Mouse (Mus musculus) stomach, embryonic 16.5 days (tissue): Measurements from ENCODE around the gene Erp27. TPM values are rescaled to one million over a fixed set of nuclear protein-coding genes. Genes with fewer than 3 reads are reported as not detected.
"Not testable (repeated sequence)": the region's sequence is repeated elsewhere in the genome, so short reads cannot be mapped to it uniquely, and the experiment has no call there.

Experiments
- ATAC-seq: fragments of 200-750 bp; cut with Nextera tagmentation; 2 replicates; pipeline ENCODE4 v1.8.0; 2017; ENCODE audit warnings: moderate number of reproducible peaks, moderate TSS enrichment; ENCODE audit not compliant: insufficient read depth, low FRiP score
- H3K27ac ChIP-seq: fragments of 300-500 bp; sonication (generic); 2 replicates; pipeline ENCODE4 v1.5.1; 2014; ENCODE audit warnings: low read length
- H3K27me3 ChIP-seq: fragments of 300-500 bp; sonication (generic); 2 replicates; pipeline ENCODE4 v1.6.1; 2014; ENCODE audit warnings: low read length, control low read depth, mixed read lengths; ENCODE audit not compliant: control insufficient read depth, insufficient read depth
- H3K36me3 ChIP-seq: fragments of 300-500 bp; sonication (generic); 2 replicates; pipeline ENCODE4 v1.6.1; 2014; ENCODE audit warnings: low read length; ENCODE audit not compliant: control insufficient read depth, insufficient read depth
- H3K4me1 ChIP-seq: fragments of 300-500 bp; sonication (generic); 2 replicates; pipeline ENCODE4 v1.6.1; 2014; ENCODE audit warnings: low read length, control low read depth, mixed read lengths; ENCODE audit not compliant: control insufficient read depth, insufficient read depth
- H3K4me2 ChIP-seq: fragments of 300-500 bp; sonication (generic); 2 replicates; pipeline ENCODE4 v1.6.1; 2014; ENCODE audit warnings: low read depth, low read length, mixed read lengths
- H3K4me3 ChIP-seq: fragments of 300-500 bp; sonication (generic); replicated peaks from 2 replicates; pipeline ENCODE4 v1.5.1; 2014; ENCODE audit warnings: mild to moderate bottlenecking, low read length
- H3K9ac ChIP-seq: fragments of 300-500 bp; sonication (generic); 2 replicates; pipeline ENCODE4 v1.6.1; 2014; ENCODE audit warnings: low read length
- H3K9me3 ChIP-seq: fragments of 300-500 bp; sonication (generic); replicated peaks from 2 replicates; pipeline ENCODE4 v1.6.1; 2016; ENCODE audit warnings: low read length, control low read depth; ENCODE audit not compliant: control insufficient read depth
- WGBS: fragments of 180-500 bp; shearing (Covaris S2); extraction: QIAGEN DNeasy Blood & Tissue Kit; methylation state at CpG from one replicate; pipeline ENCODE4 v1.1.7; 2014; 5-methylcytosine and 5-hydroxymethylcytosine counted together
- polyA plus RNA-seq: library from polyadenylated mRNA; unstranded; fragments of >200 nt; fragmentation: Nextera tagmentation; extraction: Ambion mirVana; gene quantifications from 2 replicates; pipeline ENCODE4 v1.2.1, GENCODE M21; 2015

Erp27 gene
- polyA plus RNA-seq, 1 experiment from 2014 or later, result 41.0 TPM

- WGBS, result 88% methylated on average over 6 of the region's 6 CpGs
- H3K36me3 ChIP-seq, result no peaks in the 10 kb centered on the region
- H3K4me1 ChIP-seq, result peaks cover 8% of the 10 kb centered on the region; the same call in 1 of the 2 replicates
- no peaks in the 10 kb centered on the region for H3K27me3 ChIP-seq
- H3K9me3 ChIP-seq, result no peaks in the 10 kb centered on the region
- H3K4me2 ChIP-seq, result no peak overlapping the region
- H3K27ac ChIP-seq, result no peak overlapping the region
- H3K9ac ChIP-seq, result no peak overlapping the region
- ATAC-seq, result no peak
- H3K4me3 ChIP-seq, result no peak overlapping the region
Observed at GRCm38 (mm10) chr6:136889067-136889466, 32.9 kb downstream of the Erp27 start.

DNA sequence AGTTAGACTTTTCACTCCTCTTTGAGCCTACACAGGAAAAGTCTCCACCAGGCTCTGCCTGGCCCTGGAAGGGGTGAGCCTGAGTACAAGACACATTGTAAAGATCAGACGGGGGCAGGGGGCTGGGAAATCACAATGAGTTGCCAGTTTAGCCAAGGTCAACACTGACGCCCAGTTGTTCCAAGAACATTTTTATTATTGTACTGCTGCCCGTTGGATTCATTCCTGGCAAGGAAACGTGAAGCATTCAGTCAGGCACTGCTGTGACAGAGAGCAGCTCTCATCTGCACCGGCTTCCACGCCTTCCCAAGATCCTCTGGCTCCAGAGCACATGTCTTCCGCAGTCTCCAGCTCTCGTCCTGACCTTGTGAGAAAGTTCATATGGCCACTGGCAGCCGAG, 34.1 kb downstream of the Erp27 start:
- H3K9me3 ChIP-seq, result no peaks in the 10 kb centered on the region
- peaks cover 11% of the 10 kb centered on the region; the same call in 1 of the 2 replicates for H3K4me1 ChIP-seq
- peak overlapping the region; percentile 71 for H3K27ac ChIP-seq
- H3K36me3 ChIP-seq, result no peaks in the 10 kb centered on the region
- 0 out of 2 replicates have a peak overlapping the region, but pooled peaks have one; percentile 1 for H3K9ac ChIP-seq
- no peak overlapping the region for H3K4me2 ChIP-seq
- 29% methylated on average over 9 of the region's 9 CpGs for WGBS
- ATAC-seq, result peak; percentile 90
- H3K4me3 ChIP-seq, result no peak overlapping the region
- no peaks in the 10 kb centered on the region for H3K27me3 ChIP-seq

DNA sequence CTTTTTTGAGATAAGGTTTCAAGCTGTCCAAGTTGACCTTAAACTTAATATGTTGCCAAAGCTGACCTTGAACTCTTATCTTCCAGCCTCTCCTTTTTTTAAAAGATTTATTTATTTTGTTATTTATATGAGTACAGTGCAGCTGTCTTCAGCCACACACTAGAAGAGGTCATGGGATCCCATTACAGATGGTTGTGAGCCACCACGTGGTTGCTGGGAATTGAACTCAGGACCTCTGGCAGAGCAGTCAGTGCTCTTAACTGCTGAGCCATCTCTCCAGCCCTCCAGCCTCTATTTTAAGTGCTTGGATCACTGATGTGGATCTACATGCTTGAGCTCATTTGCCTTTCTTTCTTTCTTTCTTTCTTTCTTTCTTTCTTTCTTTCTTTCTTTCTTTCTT, 37.2 kb downstream of the Erp27 start:
- H3K36me3 ChIP-seq, H3K4me3 ChIP-seq, H3K27ac ChIP-seq, ATAC-seq, H3K9me3 ChIP-seq, H3K4me2 ChIP-seq, H3K27me3 ChIP-seq, H3K9ac ChIP-seq: not testable (repeated sequence)
- H3K4me1 ChIP-seq, result peaks cover 11% of the 10 kb centered on the region; the same call in 1 of the 2 replicates
- 45% methylated on average over 1 of the region's 1 CpGs for WGBS

DNA sequence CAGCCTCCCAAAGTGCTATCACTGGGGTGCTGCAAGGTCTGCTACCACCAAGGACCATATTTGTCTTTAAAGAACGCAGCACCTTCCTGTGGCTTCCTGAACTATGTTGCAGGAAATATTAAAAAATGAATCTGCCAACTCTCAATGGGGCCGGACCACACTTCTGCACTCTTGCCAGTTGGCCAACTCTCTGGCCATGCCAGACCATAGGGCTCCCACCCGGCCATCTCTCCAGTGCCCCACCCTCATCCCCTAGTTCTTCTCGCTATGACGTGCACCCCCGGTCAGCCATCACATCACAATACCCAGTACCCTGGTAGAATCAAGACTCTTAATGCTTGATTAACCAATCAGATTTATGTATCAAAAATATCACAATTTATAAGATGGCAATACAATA, 38.0 kb downstream of the Erp27 start:
- Histone ChIP-seq H3K4me2 (no peak overlapping the region), H3K9ac (no peak overlapping the region), H3K36me3 (no peaks in the 10 kb centered on the region), H3K4me1 (peaks cover 11% of the 10 kb centered on the region; the same call in 1 of the 2 replicates), H3K27ac (no peak overlapping the region), H3K27me3 (no peaks in the 10 kb centered on the region), H3K4me3 (no peak overlapping the region), H3K9me3 (no peaks in the 10 kb centered on the region)
- 93% methylated on average over 6 of the region's 6 CpGs for WGBS
- no peak for ATAC-seq

DNA sequence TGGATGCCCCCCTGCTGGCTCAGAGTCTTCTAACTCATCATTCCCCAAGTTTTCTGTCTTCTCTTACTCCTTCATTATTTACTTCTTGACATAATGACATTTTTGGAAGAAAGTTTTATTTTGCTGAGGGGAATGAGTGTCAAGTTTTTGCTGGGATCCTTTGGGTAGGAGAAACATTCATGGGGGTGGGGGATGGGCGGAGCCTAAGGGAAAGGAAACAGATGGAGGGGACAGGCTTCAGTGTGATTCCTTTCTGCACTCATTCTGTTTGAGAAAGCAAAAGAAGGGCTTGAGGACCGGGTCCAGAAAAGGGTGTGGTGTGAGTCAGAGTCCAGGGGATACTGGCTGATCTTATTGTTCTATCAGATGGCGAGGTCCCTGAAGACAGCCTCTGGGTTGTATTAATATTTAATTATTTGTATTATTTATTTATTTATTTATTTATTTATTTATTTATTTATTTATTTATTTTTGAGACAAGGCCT, 38.5 kb downstream of the Erp27 start:
- H3K27me3 ChIP-seq, result no peaks in the 10 kb centered on the region
- H3K27ac ChIP-seq, result no peak overlapping the region; the same call in 1 of the 2 replicates
- H3K4me2 ChIP-seq, result no peak overlapping the region
- no peak overlapping the region for H3K4me3 ChIP-seq
- peaks cover 11% of the 10 kb centered on the region; the same call in 1 of the 2 replicates for H3K4me1 ChIP-seq
- peak; percentile 38; the same call in 1 of the 2 replicates for ATAC-seq
- H3K9ac ChIP-seq, result no peak overlapping the region
- H3K36me3 ChIP-seq, result no peaks in the 10 kb centered on the region
- no peaks in the 10 kb centered on the region for H3K9me3 ChIP-seq
- WGBS, result 71% methylated on average over 3 of the region's 3 CpGs

DNA sequence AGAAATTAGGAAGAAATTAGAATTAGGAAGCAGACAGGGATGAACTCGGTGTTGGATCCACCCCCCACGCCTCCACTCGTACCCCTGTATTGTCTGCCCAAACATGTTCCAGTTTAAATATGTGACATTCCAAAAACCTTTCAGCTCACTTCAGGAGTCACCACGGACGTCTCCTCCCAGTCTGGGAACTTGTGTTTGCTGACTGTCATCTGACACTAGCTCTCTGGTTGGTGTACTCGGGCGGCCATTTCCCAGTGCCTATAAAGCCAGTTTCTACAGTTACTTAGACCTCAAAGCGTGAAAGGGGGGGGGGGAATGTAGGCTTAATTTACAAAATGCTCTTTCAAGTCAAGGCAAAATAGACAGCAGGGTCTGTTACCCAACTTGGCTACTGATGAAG, 40.3 kb downstream of the Erp27 start:
- Histone ChIP-seq H3K27me3 (no peaks in the 10 kb centered on the region), H3K9me3 (no peaks in the 10 kb centered on the region), H3K27ac (no peak overlapping the region), H3K4me3 (no peak overlapping the region), H3K4me2 (no peak overlapping the region), H3K36me3 (no peaks in the 10 kb centered on the region), H3K9ac (no peak overlapping the region), H3K4me1 (0 out of 2 replicates have a peak, but pooled peaks cover 2% of the 10 kb centered on the region)
- 61% methylated on average over 8 of the region's 8 CpGs for WGBS
- no peak for ATAC-seq

DNA sequence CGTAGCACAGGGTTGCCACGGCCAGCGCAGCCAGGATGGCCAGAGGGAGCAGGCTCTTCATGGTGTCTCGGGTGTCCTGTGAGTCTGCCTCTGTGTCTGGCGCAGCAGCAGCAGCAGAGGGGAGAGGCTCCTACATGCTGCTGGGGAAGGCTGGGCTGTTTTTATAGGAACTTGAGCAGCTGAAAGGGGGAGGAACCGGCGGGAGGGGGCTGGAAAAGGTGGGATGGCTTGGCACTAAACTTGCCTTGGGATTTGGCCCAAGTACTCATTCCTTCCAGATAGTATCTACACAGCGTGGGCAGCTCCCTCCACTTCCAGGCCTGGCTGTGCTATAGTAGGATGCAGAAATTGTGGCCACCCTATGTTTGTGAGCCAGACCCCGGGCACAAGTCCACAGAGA, 46.3 kb downstream of the Erp27 start, which contains the start of gene Mgp:
TSS of gene Mgp (minus strand) at position 154 of the 400 bp plus-strand sequence.
- Histone ChIP-seq H3K9me3 (no peaks in the 10 kb centered on the region), H3K27me3 (no peaks in the 10 kb centered on the region), H3K9ac (peak within 1 kb of the TSS; percentile 65), H3K4me1 (no peaks in the 10 kb centered on the region), H3K4me3 (peak within 1 kb of the TSS; percentile 45), H3K4me2 (peak within 1 kb of the TSS; percentile 51), H3K36me3 (no peaks in the 10 kb centered on the region), H3K27ac (peak within 1 kb of the TSS; percentile 80; the same call in 1 of the 2 replicates)
- peak; percentile 86; the same call in 1 of the 2 replicates for ATAC-seq
- WGBS, result 39% methylated on average over 9 of the region's 9 CpGs

GRCm38 (mm10) chr6:136874599-136874998, 47.4 kb downstream of the Erp27 start:
- no peaks in the 10 kb centered on the region for H3K9me3 ChIP-seq
- no peaks in the 10 kb centered on the region for H3K4me1 ChIP-seq
- H3K36me3 ChIP-seq, result no peaks in the 10 kb centered on the region
- no peak for ATAC-seq
- H3K4me3 ChIP-seq, result peak overlapping the region; percentile 39
- no peaks in the 10 kb centered on the region for H3K27me3 ChIP-seq
- peak overlapping the region; percentile 63 for H3K9ac ChIP-seq
- peak overlapping the region; percentile 3; the same call in 1 of the 2 replicates for H3K27ac ChIP-seq
- 31% methylated on average over 8 of the region's 8 CpGs for WGBS
- peak overlapping the region; percentile 51 for H3K4me2 ChIP-seq

- Histone ChIP-seq H3K9ac (no peak overlapping the region), H3K27ac (no peak overlapping the region)
Observed at GRCm38 (mm10) chr6:136868921-136869320, 53.1 kb downstream of the Erp27 start.

More at GRCm38 (mm10) chr6:136868921-136869320, 53.1 kb downstream of the Erp27 start:
- H3K4me1 ChIP-seq, result peaks cover 6% of the 10 kb centered on the region
- no peak overlapping the region for H3K4me3 ChIP-seq
- no peak; the same call in 1 of the 2 replicates for ATAC-seq
- H3K4me2 ChIP-seq, result no peak overlapping the region
- no peaks in the 10 kb centered on the region for H3K36me3 ChIP-seq
- no peaks in the 10 kb centered on the region for H3K9me3 ChIP-seq
- 53% methylated on average over 5 of the region's 5 CpGs for WGBS
- no peaks in the 10 kb centered on the region for H3K27me3 ChIP-seq
